Mouse (Mus musculus): ENCODE results near the gene Pgm2.

DNA sequence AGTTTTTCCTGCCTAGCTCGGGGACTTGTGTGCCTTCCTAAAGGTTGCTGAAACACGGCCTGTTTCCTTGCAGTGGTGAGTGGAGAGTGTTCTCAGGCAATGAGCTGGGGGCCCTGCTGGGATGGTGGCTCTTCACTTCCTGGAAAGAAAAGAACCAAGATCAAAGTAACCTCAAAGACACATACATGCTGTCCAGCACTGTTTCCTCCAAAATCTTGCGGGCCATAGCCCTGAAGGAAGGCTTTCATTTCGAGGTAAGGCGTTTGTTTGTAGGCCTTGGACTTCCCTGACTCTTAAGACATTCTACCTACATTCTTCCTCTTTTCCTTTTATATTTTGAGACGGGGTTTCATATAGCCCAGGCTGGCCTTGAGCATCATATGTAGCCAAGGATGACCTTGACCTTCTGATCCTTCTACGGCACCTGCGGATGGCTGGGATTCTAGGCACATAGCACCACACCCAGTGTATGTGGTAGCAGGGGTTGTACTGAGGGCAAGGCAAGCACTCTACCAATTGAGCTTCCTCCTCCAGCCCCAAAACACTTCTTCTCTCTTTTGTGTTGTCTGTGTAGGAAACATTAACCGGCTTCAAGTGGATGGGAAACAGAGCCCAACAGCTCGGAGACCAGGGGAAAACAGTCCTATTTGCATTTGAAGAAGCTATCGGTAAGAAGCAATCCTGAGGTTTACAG is 15.0 kb downstream of the Pgm2 start:
- TF ChIP-seq CTCF (IDR thresholded peaks at IDR 0.05; ENCODE audit: borderline replicate concordance, insufficient read depth, low read length) = no peak
- TF ChIP-seq POLR2A (IDR thresholded peaks at IDR 0.05; ENCODE audit: low read depth, low read length) = no peak

Data from embryonic fibroblast, embryonic 13.5 days (primary cell).